Mouse (Mus musculus): ENCODE data around the gene Ms4a4b. TPM values are rescaled to one million over a fixed set of nuclear protein-coding genes. Genes with fewer than 3 reads are reported as not detected.
"Not testable (repeated sequence)": the region's sequence is repeated elsewhere in the genome, so short reads cannot be mapped to it uniquely, and the experiment has no call there.

Ms4a4b gene
- polyA plus RNA-seq, 1 experiment = 1.9 TPM

GRCm38 (mm10) chr19:11435058-11435834 lies 8.1 kb upstream of the Ms4a4b start:
- no peaks in the 10 kb centered on the region for H3K4me1 ChIP-seq (ENCODE audit: control insufficient read depth, insufficient read depth, low read length)
- TF ChIP-seq CTCF (IDR thresholded peaks at IDR 0.05; ENCODE audit: control insufficient read depth, insufficient read depth, insufficient replicate concordance, low read depth, low read length) (no peak), POLR2A (IDR thresholded peaks at IDR 0.05; ENCODE audit: control insufficient read depth, low read depth, low read length) (no peak)
- no peak overlapping the region for H3K27ac ChIP-seq (ENCODE audit: control insufficient read depth, insufficient read depth, low read depth, low read length)
- no peaks in the 10 kb centered on the region for H3K27me3 ChIP-seq (ENCODE audit: control insufficient read depth, insufficient read depth, low read length)
- H3K4me3 ChIP-seq (ENCODE audit: control insufficient read depth, low read depth, low read length) = no peak overlapping the region
- no peaks in the 10 kb centered on the region for H3K36me3 ChIP-seq (ENCODE audit: control insufficient read depth, insufficient read depth, low read length)

- Histone ChIP-seq H3K36me3 (ENCODE audit: control insufficient read depth, insufficient read depth, low read length) (no peaks in the 10 kb centered on the region), H3K27ac (ENCODE audit: control insufficient read depth, insufficient read depth, low read depth, low read length) (no peak overlapping the region), H3K27me3 (ENCODE audit: control insufficient read depth, insufficient read depth, low read length) (no peaks in the 10 kb centered on the region), H3K4me1 (ENCODE audit: control insufficient read depth, insufficient read depth, low read length) (no peaks in the 10 kb centered on the region), H3K4me3 (ENCODE audit: control insufficient read depth, low read depth, low read length) (no peak overlapping the region)
- TF ChIP-seq CTCF (IDR thresholded peaks at IDR 0.05; ENCODE audit: control insufficient read depth, insufficient read depth, insufficient replicate concordance, low read depth, low read length) = no peak
- TF ChIP-seq POLR2A (IDR thresholded peaks at IDR 0.05; ENCODE audit: control insufficient read depth, low read depth, low read length) = no peak
Observed at GRCm38 (mm10) chr19:11443964-11444363, 611 bp downstream of the Ms4a4b start.

- H3K27ac ChIP-seq (ENCODE audit: control insufficient read depth, insufficient read depth, low read depth, low read length) = no peak overlapping the region
- no peaks in the 10 kb centered on the region for H3K4me1 ChIP-seq (ENCODE audit: control insufficient read depth, insufficient read depth, low read length)
- no peaks in the 10 kb centered on the region for H3K36me3 ChIP-seq (ENCODE audit: control insufficient read depth, insufficient read depth, low read length)
- TF ChIP-seq CTCF (IDR thresholded peaks at IDR 0.05; ENCODE audit: control insufficient read depth, insufficient read depth, insufficient replicate concordance, low read depth, low read length) = no peak
- no peak for TF ChIP-seq POLR2A (IDR thresholded peaks at IDR 0.05; ENCODE audit: control insufficient read depth, low read depth, low read length)
- no peaks in the 10 kb centered on the region for H3K27me3 ChIP-seq (ENCODE audit: control insufficient read depth, insufficient read depth, low read length)
- H3K4me3 ChIP-seq (ENCODE audit: control insufficient read depth, low read depth, low read length) = no peak overlapping the region
Observed at GRCm38 (mm10) chr19:11447238-11447637, 3.9 kb downstream of the Ms4a4b start.

GRCm38 (mm10) chr19:11459041-11459440 lies 15.7 kb downstream of the Ms4a4b start:
- H3K4me1 ChIP-seq (ENCODE audit: control insufficient read depth, insufficient read depth, low read length); H3K27ac ChIP-seq (ENCODE audit: control insufficient read depth, insufficient read depth, low read depth, low read length); H3K4me3 ChIP-seq (ENCODE audit: control insufficient read depth, low read depth, low read length); H3K27me3 ChIP-seq (ENCODE audit: control insufficient read depth, insufficient read depth, low read length); H3K36me3 ChIP-seq (ENCODE audit: control insufficient read depth, insufficient read depth, low read length): not testable (repeated sequence)

- H3K36me3 ChIP-seq (ENCODE audit: control insufficient read depth, insufficient read depth, low read length); H3K4me1 ChIP-seq (ENCODE audit: control insufficient read depth, insufficient read depth, low read length); H3K27ac ChIP-seq (ENCODE audit: control insufficient read depth, insufficient read depth, low read depth, low read length); H3K4me3 ChIP-seq (ENCODE audit: control insufficient read depth, low read depth, low read length); H3K27me3 ChIP-seq (ENCODE audit: control insufficient read depth, insufficient read depth, low read length): not testable (repeated sequence)
Observed at GRCm38 (mm10) chr19:11464795-11465194, 21.4 kb downstream of the Ms4a4b start.

GRCm38 (mm10) chr19:11466471-11466870 lies 23.1 kb downstream of the Ms4a4b start:
- Histone ChIP-seq H3K36me3 (ENCODE audit: control insufficient read depth, insufficient read depth, low read length) (no peaks in the 10 kb centered on the region), H3K27me3 (ENCODE audit: control insufficient read depth, insufficient read depth, low read length) (no peaks in the 10 kb centered on the region), H3K27ac (ENCODE audit: control insufficient read depth, insufficient read depth, low read depth, low read length) (no peak overlapping the region), H3K4me1 (ENCODE audit: control insufficient read depth, insufficient read depth, low read length) (no peaks in the 10 kb centered on the region), H3K4me3 (ENCODE audit: control insufficient read depth, low read depth, low read length) (no peak overlapping the region)
- TF ChIP-seq CTCF (IDR thresholded peaks at IDR 0.05; ENCODE audit: control insufficient read depth, insufficient read depth, insufficient replicate concordance, low read depth, low read length) (no peak), POLR2A (IDR thresholded peaks at IDR 0.05; ENCODE audit: control insufficient read depth, low read depth, low read length) (no peak)

- H3K4me3 ChIP-seq (ENCODE audit: control insufficient read depth, low read depth, low read length); H3K27ac ChIP-seq (ENCODE audit: control insufficient read depth, insufficient read depth, low read depth, low read length); H3K36me3 ChIP-seq (ENCODE audit: control insufficient read depth, insufficient read depth, low read length); H3K4me1 ChIP-seq (ENCODE audit: control insufficient read depth, insufficient read depth, low read length); H3K27me3 ChIP-seq (ENCODE audit: control insufficient read depth, insufficient read depth, low read length): not testable (repeated sequence)
Observed at GRCm38 (mm10) chr19:11468361-11468760, 25.0 kb downstream of the Ms4a4b start.

GRCm38 (mm10) chr19:11469215-11469614 lies 25.9 kb downstream of the Ms4a4b start, which contains the start of gene Ms4a6c:
TSS of gene Ms4a6c (plus strand) at chr19:11469366.
- H3K27ac ChIP-seq (ENCODE audit: control insufficient read depth, insufficient read depth, low read depth, low read length); H3K4me1 ChIP-seq (ENCODE audit: control insufficient read depth, insufficient read depth, low read length); H3K4me3 ChIP-seq (ENCODE audit: control insufficient read depth, low read depth, low read length); H3K27me3 ChIP-seq (ENCODE audit: control insufficient read depth, insufficient read depth, low read length); H3K36me3 ChIP-seq (ENCODE audit: control insufficient read depth, insufficient read depth, low read length): not testable (repeated sequence)
